Mouse (Mus musculus) 3134 (cell line): Measurements from ENCODE around the gene Pcgf6.

Experiments
- DNase-seq: peaks from one replicate; pipeline ENCODE4 v3.0.0-alpha.2; 2011; ENCODE audit warnings: low spot score; ENCODE audit not compliant: insufficient read length; ENCODE audit errors: extremely low read depth

The Pcgf6 gene

GRCm38 (mm10) chr19:47050271-47051032, at the start of gene Pcgf6:
Gene Pcgf6, minus strand, starts transcription at chr19:47050906.
- peak; percentile 74 for DNase-seq

- DNase-seq, result peak; percentile 97
Observed at GRCm38 (mm10) chr19:47090550-47091156, 39.9 kb upstream of the Pcgf6 start, which contains the start of the genes Usmg5 and Pdcd11. Gene Usmg5, minus strand, starts transcription at chr19:47090647. Gene Pdcd11, plus strand, starts transcription at chr19:47090768.

- no peak for DNase-seq
Observed at GRCm38 (mm10) chr19:47089718-47090525, 39.2 kb upstream of the Pcgf6 start.

- no peak for DNase-seq
Observed at GRCm38 (mm10) chr19:47088226-47088625, 37.5 kb upstream of the Pcgf6 start.

- DNase-seq, result peak; percentile 89
Observed at GRCm38 (mm10) chr19:47067924-47068611, 17.4 kb upstream of the Pcgf6 start.

- peak; percentile 96 for DNase-seq
Observed at GRCm38 (mm10) chr19:47067096-47067882, 16.6 kb upstream of the Pcgf6 start, which contains the start of gene Taf5. Gene Taf5, plus strand, starts transcription at chr19:47067746.

- no peak for DNase-seq
Observed at GRCm38 (mm10) chr19:47065860-47066259, 15.2 kb upstream of the Pcgf6 start.

- DNase-seq, result no peak
Observed at GRCm38 (mm10) chr19:47057684-47058083, 7.0 kb upstream of the Pcgf6 start.

- no peak for DNase-seq
Observed at GRCm38 (mm10) chr19:47053471-47053870, 2.8 kb upstream of the Pcgf6 start.

- DNase-seq, result no peak
Observed at GRCm38 (mm10) chr19:47052927-47053326, 2.2 kb upstream of the Pcgf6 start.

GRCm38 (mm10) chr19:47049840-47050239, 866 bp downstream of the Pcgf6 start:
- no peak for DNase-seq

GRCm38 (mm10) chr19:47049061-47049460, 1.6 kb downstream of the Pcgf6 start:
- DNase-seq, result no peak

- no peak for DNase-seq
Observed at GRCm38 (mm10) chr19:47047236-47047833, 3.4 kb downstream of the Pcgf6 start.

GRCm38 (mm10) chr19:47046343-47046742, 4.4 kb downstream of the Pcgf6 start:
- no peak for DNase-seq

GRCm38 (mm10) chr19:47043608-47044007, 7.1 kb downstream of the Pcgf6 start:
- DNase-seq, result no peak

- peak; percentile 30 for DNase-seq
Observed at GRCm38 (mm10) chr19:47040720-47041473, 9.8 kb downstream of the Pcgf6 start.

- no peak for DNase-seq
Observed at GRCm38 (mm10) chr19:47036596-47036995, 14.1 kb downstream of the Pcgf6 start.

GRCm38 (mm10) chr19:47034916-47035315, 15.8 kb downstream of the Pcgf6 start:
- no peak for DNase-seq

GRCm38 (mm10) chr19:47031770-47032169, 18.9 kb downstream of the Pcgf6 start:
- DNase-seq, result no peak
